Mouse (Mus musculus): ENCODE measurements around the gene Ntrk3.

DNA sequence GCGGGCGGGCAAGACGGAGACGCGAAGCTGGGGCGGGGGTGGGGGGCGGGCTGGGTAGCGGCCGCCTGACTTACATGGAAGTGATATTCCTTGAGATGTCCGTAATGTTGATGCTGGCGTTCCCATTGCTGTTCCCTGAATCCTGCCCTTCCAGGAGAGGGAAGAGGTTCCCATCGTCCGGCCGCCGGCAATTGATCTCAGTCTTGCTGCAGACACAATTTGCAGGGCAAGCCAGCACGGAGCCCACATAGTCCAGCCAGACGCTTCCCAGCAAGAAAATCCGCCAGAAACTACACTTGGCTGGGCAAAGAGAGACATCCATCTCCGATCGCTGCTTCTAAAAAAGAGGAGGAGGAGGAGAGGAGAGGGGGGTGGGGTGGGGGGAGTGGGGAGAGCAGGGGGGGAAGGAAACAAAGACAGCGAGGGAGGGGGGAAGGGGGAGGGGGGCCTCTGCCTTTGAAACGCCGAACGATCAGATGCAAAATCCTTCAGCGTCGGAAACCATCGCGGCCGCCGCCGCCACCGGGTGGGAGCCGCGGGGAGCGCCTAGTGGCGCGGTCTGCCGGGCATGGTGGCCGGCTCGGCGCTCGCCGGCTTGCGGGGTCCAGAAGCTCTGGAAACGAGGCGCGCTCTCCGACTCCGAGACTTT, 160.2 kb downstream of the Ntrk3 start:
- TF ChIP-seq POLR2A (IDR thresholded peaks at IDR 0.05; ENCODE audit: control insufficient read depth, low read depth, low read length) (no peak), CTCF (IDR thresholded peaks at IDR 0.05; ENCODE audit: control insufficient read depth, insufficient read depth, insufficient replicate concordance, low read depth, low read length) (no peak)

All from testis, adult 2 months (tissue).